21 mouse cellular contexts compared by ENCODE assay signal in the genomic region with DNA sequence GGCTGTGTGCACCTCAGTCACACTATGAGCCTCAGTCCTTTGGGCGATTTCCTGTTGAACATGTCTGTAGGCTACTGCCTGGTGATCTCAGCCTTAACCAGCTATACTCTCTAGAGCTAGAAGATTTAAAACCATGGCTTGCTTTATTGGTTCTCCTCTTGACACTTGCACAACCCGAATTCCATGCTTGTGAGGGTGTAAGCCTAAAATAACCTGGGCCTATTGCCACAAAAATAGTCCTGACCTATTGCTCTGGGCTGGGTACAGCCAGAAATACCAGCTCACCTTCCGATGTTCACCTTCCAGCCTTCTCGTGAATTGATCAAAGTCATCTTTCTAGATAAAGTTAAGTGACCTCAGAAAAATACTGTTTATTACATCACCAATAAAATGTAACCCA. TPM values are rescaled to one million over a fixed set of nuclear protein-coding genes. Genes with fewer than 3 reads are reported as not detected.
DNase-seq lines count a peak whose midpoint lies in the region; ATAC-seq and TF ChIP-seq lines count a peak whose summit lies in the region.
"Had no signal": no experiment of that assay in that cellular context is flagged by ENCODE, and none has a peak within 500 bp of the region (broad histone marks: within the 10 kb centered on the region; RNA-seq: fewer than 3 reads in every experiment).

No protein-coding gene starts in this region.

- H3K4me1 ChIP-seq in liver, adult 2 months (ENCODE audit: control insufficient read depth, insufficient read depth, low read length): peaks cover 12% of the 10 kb centered on the region
- H3K4me1 ChIP-seq in liver, embryonic 11.5 days (replicated peaks; ENCODE audit: control insufficient read depth, insufficient read depth, low read length): no peaks in the 10 kb centered on the region
- H3K4me1 ChIP-seq in heart, embryonic 13.5 days: peaks cover 34% of the 10 kb centered on the region
- H3K4me1 ChIP-seq: embryonic facial prominence, embryonic 15.5 days; forebrain, embryonic 13.5 days; hindbrain, embryonic 15.5 days; limb, embryonic 12.5 days had no signal

- H3K9ac ChIP-seq in liver, adult 2 months (ENCODE audit: low read depth, low read length): peak overlapping the region; percentile 60
- no peak overlapping the region for H3K9ac ChIP-seq in liver, embryonic 11.5 days (ENCODE audit: low read depth, low read length)
- H3K9ac ChIP-seq in heart, embryonic 13.5 days: 0 out of 2 replicates have a peak overlapping the region, but pooled peaks have one; percentile 40
- H3K9ac ChIP-seq: embryonic facial prominence, embryonic 15.5 days; forebrain, embryonic 13.5 days; hindbrain, embryonic 15.5 days; limb, embryonic 12.5 days; lung, embryonic 14.5 days; neural tube, embryonic 15.5 days had no signal

- no peaks in the 10 kb centered on the region for H3K79me2 ChIP-seq in liver, adult 2 months (ENCODE audit: control insufficient read depth, insufficient read depth, low read length)

- TF ChIP-seq POLR2A in liver, adult 2 months (IDR thresholded peaks at IDR 0.05; ENCODE audit: extremely low read depth, insufficient read depth, low read length): no peak

- peak; percentile 97 for DNase-seq in liver, adult 2 months (ENCODE audit: extremely low read depth, low read depth, low spot score)
- DNase-seq in liver, embryonic 11.5 days (ENCODE audit: low spot score): no peak
- DNase-seq in fibroblast of lung, adult 2 months (ENCODE audit: low read depth): peak; percentile 14
- DNase-seq in lung, postnatal 25 days (ENCODE audit: low spot score): peak; percentile 63
- DNase-seq in layer of hippocampus, adult 2 months (ENCODE audit: low spot score in 2 of 2): no peak
- DNase-seq in left cerebral cortex, adult 8-10 months (ENCODE audit: low spot score in 2 of 2): no peak
- DNase-seq in embryo, embryonic 10.5 days (ENCODE audit: low spot score): no peak
- DNase-seq: adrenal gland, adult 8-10 months; cerebellum, adult 8-10 months; kidney, adult 11 months; kidney, postnatal 4 days; lung, embryonic 14.5 days; spleen, adult 18-20 months; thymus, postnatal 25 days had no signal

- peaks cover 20% of the 10 kb centered on the region; the same call in 1 of the 2 replicates for H3K36me3 ChIP-seq in liver, adult 2 months (ENCODE audit: control insufficient read depth, insufficient read depth, low read length)
- peaks cover 9% of the 10 kb centered on the region for H3K36me3 ChIP-seq in liver, embryonic 11.5 days (ENCODE audit: control insufficient read depth, insufficient read depth, low read length)
- peaks cover 82% of the 10 kb centered on the region for H3K36me3 ChIP-seq in heart, embryonic 13.5 days

- no peak for TF ChIP-seq CTCF in liver, adult 2 months (IDR thresholded peaks at IDR 0.05; ENCODE audit: low read depth, low read length)
- no peak for TF ChIP-seq CTCF in layer of hippocampus, adult 2 months (conservative IDR thresholded peaks at IDR 0.05)

- no peak overlapping the region for H3K4me2 ChIP-seq in liver, embryonic 11.5 days
- H3K4me2 ChIP-seq in heart, embryonic 13.5 days: peak overlapping the region; percentile 21; the same call in 1 of the 2 replicates
- H3K4me2 ChIP-seq: embryonic facial prominence, embryonic 15.5 days; forebrain, embryonic 13.5 days; hindbrain, embryonic 15.5 days; limb, embryonic 12.5 days; lung, embryonic 14.5 days; neural tube, embryonic 15.5 days had no signal

- no peak for ATAC-seq in liver, embryonic 11.5 days (replicated peaks; ENCODE audit: low FRiP score)
- no peak for ATAC-seq in heart, embryonic 13.5 days (ENCODE audit: extremely low read depth, insufficient number of reproducible peaks, low FRiP score, low TSS enrichment)
- ATAC-seq: forebrain, embryonic 13.5 days had no signal

- peaks cover 3% of the 10 kb centered on the region; the same call in 1 of the 2 replicates for H3K9me3 ChIP-seq in liver, embryonic 11.5 days (ENCODE audit: control insufficient read depth, low read length)
- peaks cover 9% of the 10 kb centered on the region; the same call in 1 of the 2 replicates for H3K9me3 ChIP-seq in heart, embryonic 13.5 days
- H3K9me3 ChIP-seq: neural tube, embryonic 15.5 days had no signal

- no peak overlapping the region for H3K4me3 ChIP-seq in liver, adult 2 months (ENCODE audit: insufficient read depth, low read depth, low read length)
- no peak overlapping the region for H3K4me3 ChIP-seq in liver, embryonic 11.5 days (ENCODE audit: low read depth, low read length)
- H3K4me3 ChIP-seq in heart, embryonic 13.5 days: no peak overlapping the region
- no peak overlapping the region for H3K4me3 ChIP-seq in layer of hippocampus, adult 2 months
- H3K4me3 ChIP-seq: embryonic facial prominence, embryonic 15.5 days; forebrain, embryonic 13.5 days; hindbrain, embryonic 15.5 days; limb, embryonic 12.5 days; neural tube, embryonic 15.5 days had no signal

- no peaks in the 10 kb centered on the region for H3K27me3 ChIP-seq in liver, adult 2 months (ENCODE audit: control insufficient read depth, insufficient read depth, low read length)
- H3K27me3 ChIP-seq in liver, embryonic 11.5 days (replicated peaks; ENCODE audit: control insufficient read depth, insufficient read depth, low read length): no peaks in the 10 kb centered on the region
- no peaks in the 10 kb centered on the region for H3K27me3 ChIP-seq in heart, embryonic 13.5 days (replicated peaks)
- H3K27me3 ChIP-seq: embryonic facial prominence, embryonic 15.5 days; forebrain, embryonic 13.5 days; hindbrain, embryonic 15.5 days; limb, embryonic 12.5 days; neural tube, embryonic 15.5 days had no signal

- WGBS in liver, adult 2 months: 28% methylated on average over 4 of the region's 4 CpGs
- WGBS in liver, embryonic 11.5 days: 86% methylated on average over 4 of the region's 4 CpGs
- WGBS in heart, embryonic 13.5 days: 46% methylated on average over 4 of the region's 4 CpGs

- peak overlapping the region; percentile 88 for H3K27ac ChIP-seq in liver, adult 2 months (replicated peaks; ENCODE audit: insufficient read depth, low read depth, low read length)
- H3K27ac ChIP-seq in liver, embryonic 11.5 days (ENCODE audit: low read depth, low read length): no peak overlapping the region
- H3K27ac ChIP-seq in heart, embryonic 13.5 days (replicated peaks): peak overlapping the region; percentile 93
- H3K27ac ChIP-seq in layer of hippocampus, adult 2 months: no peak overlapping the region
- H3K27ac ChIP-seq: embryonic facial prominence, embryonic 15.5 days; forebrain, embryonic 13.5 days; hindbrain, embryonic 15.5 days; limb, embryonic 12.5 days; neural tube, embryonic 15.5 days had no signal

RNA-seq across cellular contexts. Expression of a gene that starts 30.5 kb away (rescaled TPM):
- total RNA-seq in liver, adult 2 months (2014; rRNA removed): 10.2 and 10.9 TPM in 2 replicates
- polyA plus RNA-seq in liver, adult 2 months (2012; rRNA removed): 7.3 and 7.5 TPM in 2 replicates
- polyA plus RNA-seq in liver, embryonic 11.5 days (2014; fragmentation: Nextera tagmentation; extraction: Ambion mirVana): 15.9 and 16.7 TPM in 2 replicates
- polyA plus RNA-seq in heart, embryonic 13.5 days (2015; fragmentation: Nextera tagmentation; extraction: Ambion mirVana): 14.0 and 14.9 TPM in 2 replicates
- total RNA-seq in layer of hippocampus, adult 2 months (2021): 10 to 100 TPM; 18.3 to 20.6 TPM
- total RNA-seq in left cerebral cortex, adult 8-10 months (2022): 10 to 100 TPM; 15.2 to 18.3 (median 16.6) TPM

RNA-seq across cellular contexts. Expression of a gene that starts 30.6 kb away (rescaled TPM):
- 80.5 and 99.3 TPM in 2 replicates for total RNA-seq in liver, adult 2 months (2014; rRNA removed)
- 83.4 and 107 TPM in 2 replicates for polyA plus RNA-seq in liver, adult 2 months (2012; rRNA removed)
- 56.1 and 56.6 TPM in 2 replicates for polyA plus RNA-seq in liver, embryonic 11.5 days (2014; fragmentation: Nextera tagmentation; extraction: Ambion mirVana)
- polyA plus RNA-seq in heart, embryonic 13.5 days (2015; fragmentation: Nextera tagmentation; extraction: Ambion mirVana): 39.6 and 39.7 TPM in 2 replicates
- 10 to 100 TPM; 86.6 to 86.7 TPM for total RNA-seq in layer of hippocampus, adult 2 months (2021)
- 100 to 1,000 TPM in 3 of 4 experiments, 10 to 100 TPM in 1; 99.4 to 119 (median 108) TPM for total RNA-seq in left cerebral cortex, adult 8-10 months (2022)

RNA-seq across cellular contexts. Expression of a gene that starts 43.1 kb away (rescaled TPM):
- total RNA-seq in liver, adult 2 months (2014; rRNA removed): 137 and 139 TPM in 2 replicates
- 45.2 and 46.5 TPM in 2 replicates for polyA plus RNA-seq in liver, adult 2 months (2012; rRNA removed)
- polyA plus RNA-seq in liver, embryonic 11.5 days (2014; fragmentation: Nextera tagmentation; extraction: Ambion mirVana): 33.3 and 40.6 TPM in 2 replicates
- polyA plus RNA-seq in heart, embryonic 13.5 days (2015; fragmentation: Nextera tagmentation; extraction: Ambion mirVana): 62.7 and 72.4 TPM in 2 replicates
- 10 to 100 TPM; 48.4 to 50.1 TPM for total RNA-seq in layer of hippocampus, adult 2 months (2021)
- 10 to 100 TPM; 33.6 to 43.8 (median 38.8) TPM for total RNA-seq in left cerebral cortex, adult 8-10 months (2022)
- total RNA-seq: monocyte, adult 5-6 weeks had no signal

Comparison
In these comparisons a context has a peak if more than half of its experiments do, and no peak if none do; other contexts are left out.
1. DNase-seq: peak in liver, adult 2 months (single experiment), fibroblast of lung, adult 2 months (single experiment) and lung, postnatal 25 days (single experiment); none in liver, embryonic 11.5 days (single experiment), layer of hippocampus, adult 2 months (0 of 2), left cerebral cortex, adult 8-10 months (0 of 2) and embryo, embryonic 10.5 days (single experiment).
2. H3K27ac ChIP-seq: peak in liver, adult 2 months (single experiment) and heart, embryonic 13.5 days (single experiment); none in liver, embryonic 11.5 days (single experiment) and layer of hippocampus, adult 2 months (single experiment).